Mouse (Mus musculus) brain, adult 10 weeks (tissue): ENCODE results near the gene Olfr1192-ps1. TPM values are rescaled to one million over a fixed set of nuclear protein-coding genes. Genes with fewer than 3 reads are reported as not detected.

Source experiments
- polyA plus RNA-seq: library from polyadenylated mRNA; stranded (reverse); fragments of 350-450 nt; fragmentation: Illumina TruSeq; extraction: RNeasy Lipid Tissue Mini Kit (QIAGEN cat#74804); gene quantifications from one replicate; pipeline ENCODE4 v1.2.3, GENCODE M21; 2015; ENCODE audit warnings: low read depth, low replicate concordance

The Olfr1192-ps1 gene
- polyA plus RNA-seq: not detected

GRCm38 (mm10) chr2:88648209-88648608, at the start of gene Olfr1192-ps1:
Gene Olfr1192-ps1, plus strand, starts transcription at chr2:88648509.

GRCm38 (mm10) chr2:88640242-88640641, 8.1 kb upstream of the Olfr1192-ps1 start, which contains the start of gene Olfr1191-ps1:
Gene Olfr1191-ps1, plus strand, starts transcription at chr2:88640542.

GRCm38 (mm10) chr2:88675328-88675727, 27.0 kb downstream of the Olfr1192-ps1 start, which contains the start of gene Olfr1193:
Gene Olfr1193, plus strand, starts transcription at chr2:88675628.

GRCm38 (mm10) chr2:88689087-88689486, 40.8 kb downstream of the Olfr1192-ps1 start, which contains the start of gene Olfr1195:
Gene Olfr1195, minus strand, starts transcription at chr2:88689187.

GRCm38 (mm10) chr2:88704497-88704896, 56.2 kb downstream of the Olfr1192-ps1 start, which contains the start of gene Olfr1196:
Gene Olfr1196, minus strand, starts transcription at chr2:88704597.

Other genes with a start within 250 kb of the Olfr1192-ps1 start
- gene Olfr1179, start 242.1 kb upstream of the Olfr1192-ps1 start, polyA plus RNA-seq: not detected
- gene Olfr1180, start 229.4 kb upstream of the Olfr1192-ps1 start, polyA plus RNA-seq: not detected
- not detected for gene Olfr1181, start 222.3 kb upstream of the Olfr1192-ps1 start, polyA plus RNA-seq
- gene Gm13757, start 199.4 kb upstream of the Olfr1192-ps1 start, polyA plus RNA-seq: not detected
- gene Olfr1183, start 193.6 kb upstream of the Olfr1192-ps1 start, polyA plus RNA-seq: not detected
- not detected for gene Olfr1184, start 164.9 kb upstream of the Olfr1192-ps1 start, polyA plus RNA-seq
- not detected for gene Olfr1185-ps1, start 155.2 kb upstream of the Olfr1192-ps1 start, polyA plus RNA-seq
- gene Olfr1186, start 130.0 kb upstream of the Olfr1192-ps1 start, polyA plus RNA-seq: not detected
- gene Olfr1188, start 91.6 kb upstream of the Olfr1192-ps1 start, polyA plus RNA-seq: not detected
- not detected for gene Olfr1189, start 62.1 kb upstream of the Olfr1192-ps1 start, polyA plus RNA-seq
- not detected for gene Olfr1191-ps1, start 8.0 kb upstream of the Olfr1192-ps1 start, polyA plus RNA-seq
- not detected for gene Olfr1193, start 27.1 kb downstream of the Olfr1192-ps1 start, polyA plus RNA-seq
- gene Olfr1195, start 40.7 kb downstream of the Olfr1192-ps1 start, polyA plus RNA-seq: not detected
- gene Olfr1196, start 56.1 kb downstream of the Olfr1192-ps1 start, polyA plus RNA-seq: not detected
- not detected for gene Olfr1197, start 83.9 kb downstream of the Olfr1192-ps1 start, polyA plus RNA-seq
- gene Olfr1198, start 102.9 kb downstream of the Olfr1192-ps1 start, polyA plus RNA-seq: not detected
- not detected for gene Olfr1199, start 112.0 kb downstream of the Olfr1192-ps1 start, polyA plus RNA-seq
- not detected for gene Olfr1200, start 122.0 kb downstream of the Olfr1192-ps1 start, polyA plus RNA-seq
- gene Olfr1201, start 144.5 kb downstream of the Olfr1192-ps1 start, polyA plus RNA-seq: not detected
- not detected for gene Olfr1202, start 166.0 kb downstream of the Olfr1192-ps1 start, polyA plus RNA-seq
- not detected for gene Olfr1205, start 181.2 kb downstream of the Olfr1192-ps1 start, polyA plus RNA-seq
- gene Olfr1204, start 200.8 kb downstream of the Olfr1192-ps1 start, polyA plus RNA-seq: not detected
- gene Olfr1206, start 214.7 kb downstream of the Olfr1192-ps1 start, polyA plus RNA-seq: not detected